ENCODE assay signal across 20 mouse cellular contexts in the genomic region with DNA sequence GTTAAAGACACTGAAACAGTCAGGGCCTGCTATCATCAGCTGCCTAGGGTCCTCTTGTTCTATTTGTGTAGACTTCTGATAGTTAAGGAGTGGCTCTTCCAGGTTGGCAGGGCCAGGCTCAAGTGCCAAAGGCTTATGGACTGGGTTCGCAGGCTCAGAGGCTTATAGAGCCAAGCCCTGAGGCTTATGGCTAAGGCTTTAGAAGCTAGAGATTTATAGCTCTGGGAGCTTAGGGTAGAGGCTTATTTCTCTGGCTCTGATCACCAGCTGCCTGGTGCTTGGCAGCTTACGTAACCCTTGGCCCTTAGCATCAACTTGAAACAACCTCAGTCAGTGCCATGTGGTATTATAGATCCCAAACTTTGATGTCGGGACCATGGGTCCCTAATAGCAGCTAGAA. TPM values are rescaled to one million over a fixed set of nuclear protein-coding genes. Genes with fewer than 3 reads are reported as not detected.
"Had no signal": no experiment of that assay in that cellular context is flagged by ENCODE, and none has a peak within 500 bp of the region (broad histone marks: within the 10 kb centered on the region; RNA-seq: fewer than 3 reads in every experiment).

A gene (minus strand): TSS at position 233 of the 400 bp plus-strand sequence.

- H3K27ac ChIP-seq: kidney, postnatal 0 days; layer of hippocampus, adult 2 months; limb, embryonic 13.5 days; liver, embryonic 14.5 days; midbrain, embryonic 15.5 days; neural tube, embryonic 15.5 days had no signal

- H3K9ac ChIP-seq: limb, embryonic 13.5 days; liver, embryonic 14.5 days; midbrain, embryonic 15.5 days; neural tube, embryonic 15.5 days had no signal

- H3K4me2 ChIP-seq: limb, embryonic 13.5 days; midbrain, embryonic 15.5 days; neural tube, embryonic 15.5 days had no signal

- H3K27me3 ChIP-seq: midbrain, embryonic 15.5 days; neural tube, embryonic 15.5 days had no signal

- H3K4me3 ChIP-seq: layer of hippocampus, adult 2 months; limb, embryonic 13.5 days; midbrain, embryonic 15.5 days; neural tube, embryonic 15.5 days had no signal

- ATAC-seq: midbrain, embryonic 15.5 days had no signal

- H3K36me3 ChIP-seq: limb, embryonic 13.5 days; midbrain, embryonic 15.5 days; neural tube, embryonic 15.5 days had no signal

- DNase-seq: kidney, adult 11 months; kidney, adult 9 months; kidney, postnatal 36 days; left cerebral cortex, postnatal 4 days; lung, adult 18-20 months; lung, postnatal 36 days; right cerebral cortex, adult 18-20 months; right cerebral cortex, postnatal 25 days; thymus, adult 18-20 months; thymus, postnatal 14 days had no signal

- H3K9me3 ChIP-seq: limb, embryonic 13.5 days; midbrain, embryonic 15.5 days; neural tube, embryonic 15.5 days had no signal

RNA-seq across cellular contexts. Expression of the gene that starts here (rescaled TPM):
- total RNA-seq: layer of hippocampus, adult 2 months; layer of hippocampus, postnatal 10 days; left cerebral cortex, postnatal 4 days; liver, adult 2 months; megakaryocyte progenitor cell, adult 5-6 weeks had no signal
- polyA plus RNA-seq: kidney, postnatal 0 days; limb, embryonic 13.5 days; liver, adult 2 months; liver, embryonic 14.5 days; lung, embryonic 16.5 days; midbrain, embryonic 15.5 days had no signal
